Mouse (Mus musculus) erythroblast, embryonic 14.5 days (primary cell): ENCODE results near the gene Rgs17.

ENCODE experiments used
- GATA1 ChIP-seq: IDR thresholded peaks from 2 replicates; pipeline ENCODE4 v1.6.1; 2012; ENCODE audit warnings: low read length, inconsistent platforms, mixed read lengths
- TAL1 ChIP-seq: IDR thresholded peaks from 3 replicates; pipeline ENCODE4 v1.6.1; 2012; ENCODE audit warnings: low read length, inconsistent platforms, mixed read lengths

DNA sequence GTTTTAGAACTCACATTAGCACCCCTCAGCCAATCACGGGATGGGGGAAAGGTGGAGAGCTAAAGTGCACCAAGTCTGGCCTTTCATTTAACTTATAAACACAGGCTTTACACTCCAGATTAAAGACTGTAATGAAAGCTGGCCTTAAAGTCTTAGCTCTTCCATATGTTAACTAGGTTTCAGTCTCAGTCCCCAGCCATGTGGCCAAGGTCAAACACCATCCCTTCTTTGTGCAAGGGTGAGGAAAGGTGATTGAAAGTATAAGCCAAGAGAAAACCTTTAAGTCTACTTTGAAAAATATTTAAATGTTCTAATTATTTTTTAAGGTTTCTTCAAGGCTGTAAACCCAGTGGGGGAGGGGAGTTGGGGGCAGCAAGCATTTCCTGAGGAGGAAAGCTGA lies 118.5 kb downstream of the Rgs17 start:
- TF ChIP-seq TAL1 (no peak), GATA1 (no peak)
